Mouse (Mus musculus): Measurements from ENCODE around the gene Il1rapl2. TPM values are rescaled to one million over a fixed set of nuclear protein-coding genes. Genes with fewer than 3 reads are reported as not detected.

Il1rapl2 gene
- polyA plus RNA-seq, 1 experiment from 2014 or later: 0.37 TPM

- Histone ChIP-seq H3K36me3 (ENCODE audit: control insufficient read depth, insufficient read depth, low read length) (no peaks in the 10 kb centered on the region), H3K4me1 (replicated peaks; ENCODE audit: control insufficient read depth, insufficient read depth, low read length) (no peaks in the 10 kb centered on the region), H3K27ac (ENCODE audit: low read depth, low read length) (no peak overlapping the region), H3K4me3 (ENCODE audit: low read depth, low read length) (no peak overlapping the region), H3K4me2 (replicated peaks; ENCODE audit: low read depth, low read length) (no peak overlapping the region), H3K9ac (ENCODE audit: low read depth, low read length) (no peak overlapping the region), H3K9me3 (ENCODE audit: control insufficient read depth, low read length) (no peaks in the 10 kb centered on the region), H3K27me3 (ENCODE audit: control insufficient read depth, insufficient read depth, low read length) (no peaks in the 10 kb centered on the region)
- ATAC-seq (ENCODE audit: low FRiP score): no peak
- WGBS: 62% methylated on average over 3 of the region's 3 CpGs
- no peak for DNase-seq (ENCODE audit: low spot score)
Measured at GRCm38 (mm10) chrX:138800958-138801357, 1230.5 kb downstream of the Il1rapl2 start.

GRCm38 (mm10) chrX:138831876-138832275, 1261.5 kb downstream of the Il1rapl2 start:
- no peaks in the 10 kb centered on the region for H3K9me3 ChIP-seq (ENCODE audit: control insufficient read depth, low read length)
- no peak overlapping the region for H3K27ac ChIP-seq (ENCODE audit: low read depth, low read length)
- no peak overlapping the region for H3K4me2 ChIP-seq (replicated peaks; ENCODE audit: low read depth, low read length)
- H3K36me3 ChIP-seq (ENCODE audit: control insufficient read depth, insufficient read depth, low read length): no peaks in the 10 kb centered on the region
- no peaks in the 10 kb centered on the region for H3K4me1 ChIP-seq (replicated peaks; ENCODE audit: control insufficient read depth, insufficient read depth, low read length)
- DNase-seq (ENCODE audit: low spot score) (no peak), ATAC-seq (ENCODE audit: low FRiP score) (no peak)
- H3K9ac ChIP-seq (ENCODE audit: low read depth, low read length): no peak overlapping the region
- no peak overlapping the region for H3K4me3 ChIP-seq (ENCODE audit: low read depth, low read length)
- no peaks in the 10 kb centered on the region for H3K27me3 ChIP-seq (ENCODE audit: control insufficient read depth, insufficient read depth, low read length)

- H3K4me3 ChIP-seq (ENCODE audit: low read depth, low read length): no peak overlapping the region
- H3K27me3 ChIP-seq (ENCODE audit: control insufficient read depth, insufficient read depth, low read length): no peaks in the 10 kb centered on the region
- DNase-seq (ENCODE audit: low spot score) (no peak), ATAC-seq (ENCODE audit: low FRiP score) (no peak)
- no peaks in the 10 kb centered on the region for H3K36me3 ChIP-seq (ENCODE audit: control insufficient read depth, insufficient read depth, low read length)
- no peak overlapping the region for H3K4me2 ChIP-seq (replicated peaks; ENCODE audit: low read depth, low read length)
- 79% methylated on average over 2 of the region's 2 CpGs for WGBS
- H3K4me1 ChIP-seq (replicated peaks; ENCODE audit: control insufficient read depth, insufficient read depth, low read length): no peaks in the 10 kb centered on the region
- no peak overlapping the region for H3K9ac ChIP-seq (ENCODE audit: low read depth, low read length)
- H3K9me3 ChIP-seq (ENCODE audit: control insufficient read depth, low read length): no peaks in the 10 kb centered on the region
- no peak overlapping the region for H3K27ac ChIP-seq (ENCODE audit: low read depth, low read length)
Measured at GRCm38 (mm10) chrX:138833894-138834293, 1263.5 kb downstream of the Il1rapl2 start.

GRCm38 (mm10) chrX:138838381-138838780, 1268.0 kb downstream of the Il1rapl2 start:
- Histone ChIP-seq H3K4me3 (ENCODE audit: low read depth, low read length) (no peak overlapping the region), H3K36me3 (ENCODE audit: control insufficient read depth, insufficient read depth, low read length) (no peaks in the 10 kb centered on the region), H3K9me3 (ENCODE audit: control insufficient read depth, low read length) (no peaks in the 10 kb centered on the region), H3K27ac (ENCODE audit: low read depth, low read length) (no peak overlapping the region), H3K4me1 (replicated peaks; ENCODE audit: control insufficient read depth, insufficient read depth, low read length) (no peaks in the 10 kb centered on the region), H3K4me2 (replicated peaks; ENCODE audit: low read depth, low read length) (no peak overlapping the region), H3K9ac (ENCODE audit: low read depth, low read length) (no peak overlapping the region), H3K27me3 (ENCODE audit: control insufficient read depth, insufficient read depth, low read length) (no peaks in the 10 kb centered on the region)
- ATAC-seq (ENCODE audit: low FRiP score): no peak
- WGBS: 92% methylated on average over 3 of the region's 3 CpGs
- DNase-seq (ENCODE audit: low spot score): no peak
